Mouse (Mus musculus) c-Kit-positive CD71-positive TER-119-positive erythroid progenitor cells, embryonic 14.5 days (primary cell): ENCODE data around the gene Bpifb9a.
"Not testable (repeated sequence)": the region's sequence is repeated elsewhere in the genome, so short reads cannot be mapped to it uniquely, and the experiment has no call there.

Source experiments
- DNase-seq: peaks from one replicate; pipeline ENCODE4 v3.0.0-alpha.2; 2013; ENCODE audit warnings: low spot score

The Bpifb9a gene

DNA sequence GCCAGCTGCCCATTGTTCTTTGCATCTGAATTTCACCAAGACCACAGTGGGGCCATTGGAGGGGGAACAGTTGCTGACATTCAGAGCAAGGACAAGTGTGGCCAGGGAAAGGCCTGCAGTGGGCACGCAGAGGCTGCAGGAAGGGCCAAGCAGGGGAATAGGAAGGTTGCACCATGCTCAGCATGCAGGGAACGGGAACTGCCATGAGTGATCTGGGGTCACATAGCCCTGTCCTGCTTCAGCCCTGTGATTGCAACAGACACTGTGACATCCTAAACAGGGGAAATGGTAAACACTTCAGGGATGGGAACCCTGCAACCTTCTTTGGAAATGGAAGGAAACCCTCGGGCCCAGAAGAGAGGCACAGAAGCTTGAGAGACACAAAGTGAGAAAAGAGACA, 47.0 kb downstream of the Bpifb9a start:
- DNase-seq, result not testable (repeated sequence)

DNA sequence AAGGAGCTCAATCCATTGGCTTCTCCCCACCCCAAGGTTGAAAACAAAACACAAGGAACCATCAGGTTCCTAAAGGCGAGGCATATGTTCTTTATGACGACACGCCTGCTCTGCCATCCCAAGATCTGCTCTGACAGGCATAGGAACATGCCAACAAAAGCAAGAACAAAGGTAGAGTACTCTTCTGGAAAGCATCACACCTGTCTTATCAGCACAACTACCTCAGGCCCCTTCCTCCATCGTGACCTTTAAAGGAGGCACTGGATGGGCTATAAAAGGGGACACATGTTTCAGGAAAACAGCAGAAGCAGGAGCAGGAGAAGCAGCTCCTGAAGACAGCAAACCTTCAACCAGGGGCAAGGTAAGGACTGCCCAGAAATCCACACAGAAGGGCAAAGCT, 49.3 kb downstream of the Bpifb9a start, which contains the start of gene Bpifb9b:
TSS of gene Bpifb9b (plus strand) at position 301 of the 400 bp plus-strand sequence.
- not testable (repeated sequence) for DNase-seq

DNA sequence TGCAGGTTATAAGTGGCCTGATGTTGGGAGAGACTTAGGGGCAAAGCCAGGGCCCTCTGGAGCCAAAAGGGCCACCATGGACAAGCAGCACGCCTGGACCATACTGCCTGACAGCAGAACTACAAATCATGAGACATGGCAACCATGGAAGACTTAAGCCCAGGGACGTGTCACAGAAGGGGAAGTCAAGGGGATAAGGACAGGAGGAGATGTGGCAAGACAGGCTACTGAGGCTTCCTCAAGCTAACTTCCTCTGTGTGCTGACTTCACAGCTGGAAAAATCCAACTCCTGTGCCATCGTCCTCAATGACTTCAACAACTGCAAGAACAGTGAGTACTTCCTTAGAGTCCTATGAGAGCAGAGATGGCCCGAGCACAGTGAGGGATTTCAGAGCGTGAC, 56.1 kb downstream of the Bpifb9a start:
- DNase-seq, result not testable (repeated sequence)
